Mouse (Mus musculus) MEL (cell line): ENCODE data around the gene Rpl38. TPM values are rescaled to one million over a fixed set of nuclear protein-coding genes. Genes with fewer than 3 reads are reported as not detected.

ENCODE experiments used
- DNase-seq: peaks from one replicate; pipeline ENCODE4 v3.0.0; 2011; ENCODE audit warnings: low read depth, low spot score
- H3K27ac ChIP-seq: 2 replicates; pipeline ENCODE4 v1.5.1; 2012; ENCODE audit warnings: low read depth, mild to moderate bottlenecking, control low read depth, low read length, moderate library complexity; ENCODE audit not compliant: control insufficient read depth
- H3K27me3 ChIP-seq, 2 experiments: fragments of 150-350 bp in 1 of 2; sonication (generic) in 1 of 2; 2 replicates each; pipeline ENCODE4 v1.6.1; 2012; ENCODE audit warnings: low read length in 2 of 2, mild to moderate bottlenecking in 2 of 2, improper control_type of control experiment in 1 of 2, moderate library complexity in 1 of 2; ENCODE audit not compliant: insufficient read depth in 2 of 2, control insufficient read depth in 1 of 2
- H3K36me3 ChIP-seq, 2 experiments: 2 replicates each; pipeline ENCODE4 v1.6.1; 2012 to 2014; ENCODE audit warnings: low read length in 2 of 2, improper control_type of control experiment in 1 of 2, inconsistent platforms in 1 of 2, mild to moderate bottlenecking in 1 of 2; ENCODE audit not compliant: insufficient read depth in 2 of 2, control insufficient read depth in 1 of 2
- H3K4me1 ChIP-seq, 2 experiments: fragments of 150-350 bp in 1 of 2; sonication (generic) in 1 of 2; 2 replicates each; pipeline ENCODE4 v1.6.1; 2012; ENCODE audit warnings: low read length in 2 of 2, improper control_type of control experiment in 1 of 2, mild to moderate bottlenecking in 1 of 2; ENCODE audit not compliant: insufficient read depth in 2 of 2, control insufficient read depth in 1 of 2
- H3K4me3 ChIP-seq, 2 experiments: fragments of 150-350 bp in 1 of 2; sonication (generic) in 1 of 2; 2 replicates each; pipeline ENCODE4 v1.5.1; 2012; ENCODE audit warnings: low read depth in 2 of 2, low read length in 2 of 2, mild to moderate bottlenecking in 2 of 2, moderate library complexity in 2 of 2, control low read depth in 1 of 2, improper control_type of control experiment in 1 of 2; ENCODE audit not compliant: control insufficient read depth in 1 of 2, insufficient read depth in 1 of 2
- H3K79me2 ChIP-seq: 2 replicates; pipeline ENCODE4 v1.6.1; 2012; ENCODE audit warnings: mild to moderate bottlenecking, low read length, moderate library complexity; ENCODE audit not compliant: control insufficient read depth, poor library complexity, insufficient read depth
- H3K9ac ChIP-seq: 2 replicates; pipeline ENCODE4 v1.6.1; 2012; ENCODE audit warnings: low read depth, mild to moderate bottlenecking, control low read depth, low read length, moderate library complexity; ENCODE audit not compliant: control insufficient read depth, poor library complexity, severe bottlenecking
- H3K9me3 ChIP-seq: fragments of 150-350 bp; sonication (generic); replicated peaks from 2 replicates; pipeline ENCODE4 v1.6.1; 2012; ENCODE audit warnings: mild to moderate bottlenecking, low read length, improper control_type of control experiment, moderate library complexity; ENCODE audit not compliant: insufficient read depth
- BHLHE40 ChIP-seq: IDR thresholded peaks from 2 replicates; pipeline ENCODE4 v1.6.1; 2012; ENCODE audit warnings: low read depth, mild to moderate bottlenecking, inconsistent platforms, low read length, improper control_type of control experiment, borderline replicate concordance
- EP300 ChIP-seq, 2 experiments: IDR thresholded peaks; 2 replicates each; pipeline ENCODE4 v1.6.1; 2011; ENCODE audit warnings: improper control_type of control experiment in 2 of 2, low read length in 2 of 2, low read depth in 1 of 2, mild to moderate bottlenecking in 1 of 2
- HCFC1 ChIP-seq: IDR thresholded peaks from 2 replicates; pipeline ENCODE4 v1.6.1; 2012; ENCODE audit warnings: low read depth, mild to moderate bottlenecking, inconsistent platforms, low read length, improper control_type of control experiment, moderate library complexity
- MAFK ChIP-seq: IDR thresholded peaks from 2 replicates; pipeline ENCODE4 v1.6.1; 2011; ENCODE audit warnings: low read depth, mild to moderate bottlenecking, low read length, improper control_type of control experiment, borderline replicate concordance
- MYB ChIP-seq: IDR thresholded peaks from 2 replicates; pipeline ENCODE4 v1.6.1; 2011; ENCODE audit warnings: mild to moderate bottlenecking, low read depth, low read length, improper control_type of control experiment
- NRF1 ChIP-seq: IDR thresholded peaks from 2 replicates; pipeline ENCODE4 v1.6.1; 2014; ENCODE audit warnings: low read depth, mild to moderate bottlenecking, inconsistent platforms, low read length, improper control_type of control experiment, moderate library complexity; ENCODE audit not compliant: poor library complexity, insufficient read depth, severe bottlenecking
- POLR2A ChIP-seq, 2 experiments: IDR thresholded peaks; 2 replicates each; pipeline ENCODE4 v1.6.1; 2011 to 2012; ENCODE audit warnings: low read length in 2 of 2, mild to moderate bottlenecking in 2 of 2, control low read depth in 1 of 2, improper control_type of control experiment in 1 of 2, low read depth in 1 of 2, moderate library complexity in 1 of 2; ENCODE audit not compliant: control insufficient read depth in 1 of 2, insufficient read depth in 1 of 2, poor library complexity in 1 of 2
- POLR2AphosphoS2 ChIP-seq: IDR thresholded peaks from 2 replicates; pipeline ENCODE4 v1.6.1; 2011; ENCODE audit warnings: low read length, improper control_type of control experiment
- POLR2AphosphoS5 ChIP-seq: IDR thresholded peaks from 2 replicates; pipeline ENCODE4 v1.6.1; 2012; ENCODE audit warnings: low read depth, borderline replicate concordance, mild to moderate bottlenecking, inconsistent platforms, low read length, moderate library complexity, mixed read lengths
- RAD21 ChIP-seq: IDR thresholded peaks from 2 replicates; pipeline ENCODE4 v1.6.1; 2011; ENCODE audit warnings: mild to moderate bottlenecking, low read depth, low read length, improper control_type of control experiment
- RCOR1 ChIP-seq: IDR thresholded peaks from 2 replicates; pipeline ENCODE4 v1.6.1; 2012; ENCODE audit warnings: low read depth, mild to moderate bottlenecking, inconsistent platforms, low read length, improper control_type of control experiment
- SMC3 ChIP-seq: IDR thresholded peaks from 2 replicates; pipeline ENCODE4 v1.6.1; 2011; ENCODE audit warnings: low read depth, low read length, improper control_type of control experiment
- TBP ChIP-seq: IDR thresholded peaks from 2 replicates; pipeline ENCODE4 v1.8.0; 2011; ENCODE audit warnings: low read depth, low read length, improper control_type of control experiment
- UBTF ChIP-seq: IDR thresholded peaks from 2 replicates; pipeline ENCODE4 v1.6.1; 2012; ENCODE audit warnings: low read depth, mild to moderate bottlenecking, inconsistent platforms, low read length, improper control_type of control experiment, moderate library complexity, borderline replicate concordance; ENCODE audit not compliant: insufficient read depth
- USF2 ChIP-seq, 2 experiments: IDR thresholded peaks; 2 replicates each; pipeline ENCODE4 v1.6.1; 2011 to 2012; ENCODE audit warnings: improper control_type of control experiment in 2 of 2, low read length in 2 of 2, borderline replicate concordance in 1 of 2, inconsistent platforms in 1 of 2, low read depth in 1 of 2, mild to moderate bottlenecking in 1 of 2; ENCODE audit not compliant: insufficient read depth in 1 of 2
- ZC3H11A ChIP-seq: IDR thresholded peaks from 2 replicates; pipeline ENCODE4 v1.6.1; 2012; ENCODE audit warnings: low read depth, mild to moderate bottlenecking, inconsistent platforms, low read length, improper control_type of control experiment
- polyA plus RNA-seq, 2 experiments: library from polyadenylated mRNA; stranded (reverse) in 1 of 2; unstranded in 1 of 2; fragments of >175 nt in 1 of 2; fragments of >200 nt in 1 of 2; gene quantifications; 2 replicates each; pipeline versions ENCODE4 v1.2.1 to v1.2.4; 2012; ENCODE audit warnings: low replicate concordance in 2 of 2, low read depth in 1 of 2; ENCODE audit not compliant: insufficient read length in 2 of 2, insufficient read depth in 1 of 2, missing spikeins in 1 of 2
- total RNA-seq: library from RNA; depleted of rRNA; stranded (reverse); fragments of 300-350 nt; gene quantifications from 2 replicates; pipeline ENCODE4 v1.2.3, GENCODE M21; 2012

Gene Rpl38
- total and polyA plus RNA-seq, 3 experiments = 851 to 5,142 (median 1,236) TPM

GRCm38 (mm10) chr11:114638647-114639290 is 29.6 kb upstream of the Rpl38 start:
- Histone ChIP-seq H3K4me3 (no peak overlapping the region), H3K79me2 (no peaks in the 10 kb centered on the region), H3K36me3 (no peaks in the 10 kb centered on the region), H3K9ac (no peak overlapping the region), H3K4me1 (no peaks in the 10 kb centered on the region), H3K9me3 (no peaks in the 10 kb centered on the region), H3K27me3 (no peaks in the 10 kb centered on the region), H3K27ac (no peak overlapping the region)
- no peak for TF ChIP-seq EP300 (IDR thresholded peaks at IDR 0.05; ENCODE audit: low read depth in 1 of 2, low read length in 2 of 2)
- no peak for TF ChIP-seq TBP
- TF ChIP-seq NRF1 = no peak
- TF ChIP-seq POLR2AphosphoS5 = no peak
- TF ChIP-seq RAD21 = no peak
- TF ChIP-seq SMC3 = no peak
- no peak for TF ChIP-seq ZC3H11A
- no peak for TF ChIP-seq UBTF
- DNase-seq = no peak

DNA sequence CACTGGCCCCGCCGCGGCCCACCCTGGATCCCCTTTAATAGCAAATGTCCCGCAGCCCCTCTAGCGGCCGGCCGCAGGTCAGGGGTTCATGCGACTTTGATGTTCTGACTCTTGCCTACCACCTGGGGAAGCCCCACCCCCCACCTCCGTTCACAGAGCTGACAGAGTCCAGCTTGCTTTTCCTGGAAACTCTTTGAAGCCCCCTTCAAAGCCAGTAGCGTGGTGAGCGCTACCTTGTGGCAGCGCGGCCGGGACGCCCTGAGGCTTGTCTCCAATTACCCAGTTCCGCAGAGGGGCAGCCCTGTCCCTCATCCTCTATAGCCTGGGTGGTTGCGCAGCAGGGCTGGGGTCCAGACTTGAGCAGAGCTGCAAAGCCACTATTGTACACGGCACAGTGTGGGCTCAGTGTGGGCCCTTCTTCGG is 28.6 kb upstream of the Rpl38 start:
- Histone ChIP-seq H3K36me3 (no peaks in the 10 kb centered on the region), H3K4me3 (no peak overlapping the region), H3K27ac (no peak overlapping the region), H3K9ac (no peak overlapping the region), H3K4me1 (no peaks in the 10 kb centered on the region), H3K27me3 (no peaks in the 10 kb centered on the region), H3K79me2 (no peaks in the 10 kb centered on the region), H3K9me3 (no peaks in the 10 kb centered on the region)
- TF ChIP-seq POLR2AphosphoS5 (no peak), USF2 (IDR thresholded peaks at IDR 0.05; ENCODE audit: borderline replicate concordance in 1 of 2, insufficient read depth in 1 of 2, low read depth in 1 of 2, low read length in 2 of 2) (no peak), HCFC1 (no peak), POLR2A (IDR thresholded peaks at IDR 0.05; ENCODE audit: control insufficient read depth in 1 of 2, insufficient read depth in 1 of 2, low read depth in 1 of 2, low read length in 2 of 2, poor library complexity in 1 of 2) (no peak), UBTF (no peak), POLR2AphosphoS2 (no peak), ZC3H11A (no peak), MAFK (no peak), RCOR1 (no peak), MYB (no peak), BHLHE40 (no peak)
- no peak for DNase-seq
